Mouse (Mus musculus): ENCODE results near the gene Apba1.
A peak's percentile ranks its signal among the peaks of the same experiment; 100 is the strongest.

Gene Apba1

DNA sequence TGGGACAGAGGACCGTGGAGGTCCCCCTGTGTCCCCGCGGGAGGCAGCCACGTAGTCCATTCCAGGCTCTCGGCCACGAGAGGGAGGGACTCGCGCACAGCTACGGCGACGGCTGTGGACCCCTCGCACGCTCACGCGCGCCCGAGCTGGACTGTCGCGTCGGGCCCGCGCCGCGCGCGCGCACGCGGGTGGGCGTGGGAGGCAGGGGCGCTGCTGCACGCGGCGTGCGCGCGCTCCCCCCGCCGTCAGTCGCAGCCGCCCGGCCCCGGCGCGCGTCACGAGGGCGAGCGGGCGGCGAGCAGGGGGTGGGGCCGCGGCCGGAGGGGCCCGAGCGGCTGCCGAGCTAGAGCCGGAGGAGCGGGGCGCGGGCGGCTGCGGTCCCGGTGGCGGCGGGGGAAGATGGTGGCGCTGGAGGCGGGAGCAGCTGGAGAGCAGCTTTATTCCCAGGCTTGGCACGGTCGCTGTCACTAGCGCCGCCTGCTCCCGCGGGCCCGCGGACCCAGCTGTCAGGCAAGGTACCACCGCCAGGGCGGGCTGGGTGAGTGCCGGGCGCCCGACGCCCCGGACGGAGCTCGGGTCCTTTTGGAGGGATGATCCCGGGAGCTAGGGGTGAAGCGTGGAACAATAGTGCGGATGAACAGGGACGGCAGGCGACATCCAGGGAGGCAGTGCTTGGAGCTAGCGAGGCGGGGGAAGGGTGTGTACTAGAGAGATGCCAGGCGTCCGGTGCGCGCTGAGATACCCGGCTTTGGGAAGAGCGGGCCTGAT is at the start of gene Apba1:
Gene Apba1 (plus strand): TSS at position 334 of the 768 bp plus-strand sequence.
- DNase-seq (ENCODE audit: low spot score in 2 of 2) = peak; percentile 60 to 86

DNA sequence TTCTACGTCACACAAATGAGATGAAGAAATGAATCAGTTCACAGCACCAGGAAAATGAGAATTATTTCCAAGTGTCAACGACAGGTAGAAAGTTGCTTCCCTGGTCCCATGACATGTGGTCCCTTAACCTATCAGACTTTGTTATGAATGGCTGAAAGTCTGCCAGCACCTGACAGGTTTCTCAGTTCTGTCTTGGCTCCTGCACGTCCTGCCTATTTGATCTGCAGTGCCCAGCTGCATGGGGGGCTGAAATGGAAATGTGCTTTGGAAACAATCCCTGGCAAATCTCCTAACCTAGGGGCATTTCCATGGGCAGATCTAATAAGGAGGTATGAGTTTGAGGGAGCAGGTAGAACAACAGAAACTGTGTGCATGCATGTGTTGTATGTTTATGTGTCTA is 12.2 kb upstream of the Apba1 start:
- no peak for DNase-seq (ENCODE audit: low spot score in 2 of 2)

DNA sequence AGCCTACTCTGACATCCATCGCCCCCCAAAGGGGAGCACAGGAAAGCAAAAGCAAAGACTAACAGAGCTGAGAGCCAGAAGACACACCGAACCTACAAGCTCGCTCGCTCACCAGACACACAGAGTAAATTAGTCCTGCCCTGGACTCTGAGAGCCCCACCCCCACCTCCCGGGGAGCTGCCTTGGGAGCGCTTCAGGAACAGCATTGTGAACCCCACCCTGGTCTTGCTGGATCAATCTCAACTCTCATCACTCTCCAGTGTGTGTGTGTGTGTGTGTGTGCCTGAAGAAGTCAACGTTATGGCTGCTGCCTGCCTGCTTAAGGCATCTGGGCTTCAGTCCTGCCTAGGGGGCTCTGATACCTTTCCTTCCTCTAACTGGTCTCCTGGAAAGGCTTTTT is 1.7 kb upstream of the Apba1 start:
- no peak for DNase-seq (ENCODE audit: low spot score in 2 of 2)

DNA sequence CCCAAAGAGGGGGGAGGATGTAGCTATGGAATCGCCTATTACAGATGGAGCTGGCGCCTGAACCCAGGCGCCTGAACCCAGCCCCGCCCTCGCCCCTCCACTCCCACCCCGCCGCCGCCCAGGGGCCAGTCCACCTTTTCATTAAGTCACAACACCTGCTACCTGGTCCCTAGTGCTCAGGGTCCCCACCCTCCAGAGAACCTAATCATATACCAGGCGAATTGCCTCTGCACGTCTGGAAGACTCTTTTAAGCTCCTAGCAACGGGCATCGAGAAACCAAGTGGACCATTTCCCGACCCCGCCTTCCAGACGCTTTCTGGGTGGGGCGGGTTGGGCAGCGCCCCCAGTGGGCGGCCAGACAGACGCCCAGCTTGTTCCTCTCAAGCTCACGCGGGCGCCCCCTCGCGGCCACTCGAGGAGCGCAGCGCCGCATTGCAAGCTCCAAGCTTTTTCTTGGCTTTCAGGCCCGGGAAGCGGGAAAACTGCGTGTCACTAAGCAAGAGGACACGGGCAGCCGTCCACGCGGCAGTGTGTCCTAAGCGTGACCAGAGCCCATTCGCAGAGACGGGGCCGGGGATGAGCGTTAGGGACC is 630 bp upstream of the Apba1 start:
- peak; percentile 93 to 98 for DNase-seq (ENCODE audit: low spot score in 2 of 2)

DNA sequence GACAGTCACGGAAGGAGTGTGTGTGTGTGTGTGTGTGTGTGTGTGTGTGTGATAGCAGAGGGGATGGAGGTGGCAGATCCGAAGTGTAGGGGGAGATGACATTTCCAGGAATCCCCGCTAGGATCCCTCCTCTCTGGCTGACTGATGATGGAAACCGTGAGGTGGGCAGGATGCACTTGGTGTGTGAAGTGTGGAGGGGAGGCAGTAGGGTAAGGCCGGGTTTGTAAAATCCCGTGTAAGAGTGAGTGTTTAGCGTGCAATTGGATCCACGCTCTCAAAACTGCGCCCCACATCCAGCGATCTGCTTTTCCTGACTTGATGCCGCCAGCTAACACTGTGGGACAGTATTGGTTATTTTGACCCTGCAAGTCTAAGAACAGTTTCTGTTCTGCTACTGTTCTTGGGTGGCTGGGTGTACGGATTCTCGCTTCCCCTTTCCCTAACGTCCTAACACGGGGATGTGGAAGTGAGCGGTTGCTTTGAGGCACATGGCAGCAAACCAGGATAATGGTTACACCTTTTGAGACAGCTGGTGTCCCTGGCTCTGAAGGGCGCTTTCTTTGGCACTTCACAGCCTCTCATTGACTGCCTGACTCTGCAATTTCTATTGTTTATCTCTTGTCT is 747 bp downstream of the Apba1 start:
- no peak for DNase-seq (ENCODE audit: low spot score in 2 of 2)

DNA sequence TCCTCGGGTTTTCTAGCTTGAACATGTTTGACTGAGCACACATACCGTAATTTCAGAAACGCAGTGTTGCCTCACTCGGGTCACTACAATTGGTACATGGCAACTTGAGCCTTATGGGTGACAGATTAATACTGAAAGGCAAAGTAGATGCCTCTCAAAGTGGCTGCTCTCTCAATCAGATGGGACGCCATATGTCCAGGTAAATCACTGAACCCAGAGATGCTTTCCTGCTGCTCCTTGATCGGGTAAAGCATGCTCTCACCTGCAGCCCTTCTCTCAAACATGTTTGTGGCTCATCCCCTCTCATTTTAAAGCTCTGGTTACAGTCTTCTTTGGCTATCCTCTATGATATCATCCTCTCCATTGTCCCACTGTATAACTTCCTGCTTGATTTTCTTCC is 4.7 kb downstream of the Apba1 start:
- DNase-seq (ENCODE audit: low spot score in 2 of 2) = no peak

DNA sequence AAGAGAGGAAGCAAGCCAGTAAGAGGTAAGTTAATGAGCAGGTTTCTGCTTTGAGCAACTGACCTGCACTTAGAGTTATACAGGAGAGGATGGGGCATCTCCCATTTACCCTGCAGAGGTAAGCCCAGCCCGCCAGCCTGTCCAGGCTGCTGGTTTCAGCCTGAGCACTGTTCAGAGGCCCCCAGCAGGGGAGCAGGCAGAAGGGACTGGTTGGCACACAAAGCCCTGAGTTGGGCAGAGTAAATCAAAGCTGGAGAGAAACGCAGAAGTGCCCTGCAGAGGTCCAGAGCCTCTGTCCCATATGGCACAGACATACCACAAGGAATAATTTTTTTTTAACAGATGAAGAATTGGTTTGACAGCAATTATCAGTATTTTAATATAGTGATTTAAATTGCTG is 5.4 kb downstream of the Apba1 start:
- peak in 1 of 2 experiments; percentile 57 for DNase-seq (ENCODE audit: low spot score in 2 of 2)

DNA sequence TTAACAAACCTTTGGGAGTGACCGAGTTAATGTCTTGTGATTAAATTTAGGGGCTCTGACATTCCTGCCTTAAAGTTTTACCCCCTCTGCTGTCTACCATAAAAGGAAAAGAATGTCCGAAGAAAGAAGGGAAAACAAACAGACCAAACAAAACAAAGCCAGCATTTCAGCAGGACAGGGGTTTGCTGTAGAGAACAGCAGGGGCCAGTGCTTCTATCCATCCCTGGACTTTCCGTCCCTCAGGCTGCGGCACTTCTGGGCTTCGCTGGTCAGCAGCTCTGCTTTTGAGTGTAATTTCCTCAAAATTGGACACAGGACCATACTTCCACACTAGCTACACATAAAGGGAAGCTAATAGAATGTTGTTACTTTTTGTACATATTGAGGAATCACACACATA is 10.2 kb downstream of the Apba1 start:
- DNase-seq (ENCODE audit: low spot score in 2 of 2) = no peak

DNA sequence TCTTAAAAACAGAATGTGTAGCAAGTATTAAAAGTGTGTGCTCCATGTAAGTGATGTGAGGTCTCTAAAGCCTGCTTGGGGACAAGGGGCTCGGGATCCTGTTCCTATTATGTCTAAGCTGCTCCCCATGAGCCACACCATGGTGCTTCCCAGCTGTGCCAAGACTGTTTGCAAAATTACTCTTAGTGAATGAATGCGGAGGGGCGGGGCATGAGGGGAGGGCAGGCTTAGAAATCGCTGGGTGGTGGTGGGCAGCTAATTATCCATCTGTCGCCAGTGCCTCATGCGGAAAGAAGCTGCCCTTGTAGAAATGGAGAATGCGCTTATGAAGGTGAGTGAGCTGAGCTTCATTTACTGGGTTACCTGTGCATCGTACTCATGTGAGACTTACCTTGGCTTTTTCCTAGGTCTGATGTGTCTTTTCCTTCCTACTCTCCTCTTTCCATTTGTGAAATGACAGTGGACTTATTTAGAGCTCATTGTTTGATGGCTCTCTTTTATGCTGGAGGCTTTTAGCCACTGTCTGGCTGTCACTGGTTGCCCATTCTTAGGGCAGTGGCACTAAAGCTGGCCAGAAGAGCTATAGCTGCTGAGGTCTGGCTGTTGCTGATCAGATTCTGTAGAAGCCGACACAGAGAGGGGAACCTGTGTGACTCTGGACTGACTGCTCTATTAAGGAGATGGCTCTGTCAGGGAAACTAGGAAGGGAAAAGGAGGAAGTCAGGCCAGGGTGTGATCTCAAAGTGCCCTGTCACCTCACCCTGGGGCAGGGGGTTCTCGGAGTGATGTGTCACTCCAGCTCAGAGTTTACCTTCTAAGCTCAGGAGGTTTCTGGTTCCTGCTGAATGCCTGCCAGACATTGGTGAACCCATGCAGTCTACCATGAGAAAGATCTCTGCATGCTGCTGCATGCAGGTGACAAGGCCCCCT is 12.1 kb downstream of the Apba1 start:
- DNase-seq (ENCODE audit: low spot score in 2 of 2) = peak in 1 of 2 experiments; percentile 31

DNA sequence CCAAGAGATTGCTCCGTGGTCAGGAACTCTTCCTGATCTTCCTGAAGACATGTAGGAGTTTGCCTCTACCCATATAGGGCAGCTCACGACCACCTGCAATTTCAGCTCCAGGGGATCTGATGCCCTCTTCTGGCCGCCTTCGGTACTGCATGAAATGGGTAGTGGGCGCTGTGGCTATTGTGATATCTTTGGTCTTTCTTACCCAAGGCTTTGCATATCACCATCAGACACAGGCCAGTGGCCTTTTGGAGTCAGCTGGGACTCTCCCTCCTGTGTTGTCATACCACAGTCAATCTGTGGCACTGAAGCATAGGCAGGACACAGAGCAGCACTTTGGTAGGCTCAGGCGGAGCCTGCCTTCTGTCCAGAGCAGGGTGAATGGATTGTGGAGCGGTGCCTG is 13.3 kb downstream of the Apba1 start:
- DNase-seq (ENCODE audit: low spot score in 2 of 2) = no peak

DNA sequence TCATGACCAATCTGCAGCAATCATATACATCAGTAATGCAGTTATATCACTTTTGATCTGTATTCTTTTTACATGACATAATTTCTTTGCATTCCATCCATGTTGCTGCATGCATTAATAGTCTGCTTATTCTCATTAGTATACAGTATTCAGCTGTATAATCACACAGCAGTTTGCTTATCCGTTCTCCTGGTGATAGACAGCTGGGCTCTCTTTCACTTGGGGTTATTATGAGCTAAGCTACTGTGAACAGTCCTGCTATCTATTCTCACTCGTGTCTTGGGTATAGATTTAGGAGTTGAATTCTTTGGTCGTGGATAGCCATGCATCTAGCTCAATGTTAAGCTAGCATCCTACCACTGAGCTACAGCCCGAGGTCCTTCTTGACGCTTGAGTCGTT is 16.7 kb downstream of the Apba1 start:
- no peak for DNase-seq (ENCODE audit: low spot score in 2 of 2)

DNA sequence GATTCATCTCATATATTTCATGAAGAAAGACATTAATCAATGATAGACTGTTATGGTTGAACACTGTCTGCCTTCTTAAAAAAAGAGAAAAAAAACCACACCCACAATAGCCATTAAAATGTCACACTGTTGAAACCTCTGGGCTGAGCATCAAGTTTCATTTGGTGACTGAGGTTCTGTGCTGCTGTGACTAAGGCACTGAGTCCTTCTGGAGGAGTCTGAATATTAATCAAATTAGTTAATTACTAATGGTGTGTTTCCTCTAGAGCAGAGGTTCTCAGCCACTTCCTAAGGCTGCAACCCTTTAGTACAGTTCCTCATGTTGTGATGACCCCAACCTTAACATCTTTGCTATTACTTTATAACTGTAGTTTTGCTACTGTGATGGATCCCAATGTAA is 20.4 kb downstream of the Apba1 start:
- no peak for DNase-seq (ENCODE audit: low spot score in 2 of 2)

DNA sequence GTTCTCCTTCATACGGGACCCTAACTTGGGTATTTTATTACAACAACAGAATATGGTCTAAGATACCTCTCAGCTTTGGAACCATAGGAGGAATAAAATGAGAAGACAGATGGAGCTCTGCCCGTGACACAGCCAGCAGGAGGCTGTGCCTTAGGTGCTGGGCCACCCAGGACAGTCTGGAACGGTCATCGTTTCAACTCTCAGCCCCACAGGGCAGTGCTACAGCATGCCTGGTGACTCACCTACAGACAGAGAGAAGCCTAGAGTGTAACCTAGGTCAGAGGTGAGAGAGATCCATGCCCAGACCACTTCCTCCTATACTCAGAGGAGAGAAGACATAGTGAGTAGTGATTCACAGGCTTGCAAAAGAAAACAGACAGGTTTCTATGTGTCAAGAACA is 21.4 kb downstream of the Apba1 start:
- DNase-seq (ENCODE audit: low spot score in 2 of 2) = no peak

DNA sequence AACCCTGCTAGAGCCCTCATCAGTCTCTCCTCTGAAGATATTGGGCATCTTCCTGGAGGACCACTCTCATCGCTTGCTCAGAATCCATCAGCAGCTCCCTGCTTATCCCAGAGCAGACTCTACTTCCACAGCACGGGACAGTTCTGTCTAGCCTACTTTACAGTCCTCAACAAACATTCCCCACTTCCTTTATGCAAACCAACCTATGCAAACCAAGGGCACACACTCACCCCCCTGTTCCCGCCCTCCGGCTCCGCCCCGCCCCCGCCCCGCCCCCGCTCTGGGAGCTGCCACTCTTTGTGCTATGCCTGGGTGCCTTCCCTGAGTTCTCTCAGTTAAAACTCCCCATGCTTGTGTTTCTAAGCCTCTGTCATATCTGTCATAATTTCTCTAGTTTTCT is 23.3 kb downstream of the Apba1 start:
- DNase-seq (ENCODE audit: low spot score in 2 of 2) = no peak

DNA sequence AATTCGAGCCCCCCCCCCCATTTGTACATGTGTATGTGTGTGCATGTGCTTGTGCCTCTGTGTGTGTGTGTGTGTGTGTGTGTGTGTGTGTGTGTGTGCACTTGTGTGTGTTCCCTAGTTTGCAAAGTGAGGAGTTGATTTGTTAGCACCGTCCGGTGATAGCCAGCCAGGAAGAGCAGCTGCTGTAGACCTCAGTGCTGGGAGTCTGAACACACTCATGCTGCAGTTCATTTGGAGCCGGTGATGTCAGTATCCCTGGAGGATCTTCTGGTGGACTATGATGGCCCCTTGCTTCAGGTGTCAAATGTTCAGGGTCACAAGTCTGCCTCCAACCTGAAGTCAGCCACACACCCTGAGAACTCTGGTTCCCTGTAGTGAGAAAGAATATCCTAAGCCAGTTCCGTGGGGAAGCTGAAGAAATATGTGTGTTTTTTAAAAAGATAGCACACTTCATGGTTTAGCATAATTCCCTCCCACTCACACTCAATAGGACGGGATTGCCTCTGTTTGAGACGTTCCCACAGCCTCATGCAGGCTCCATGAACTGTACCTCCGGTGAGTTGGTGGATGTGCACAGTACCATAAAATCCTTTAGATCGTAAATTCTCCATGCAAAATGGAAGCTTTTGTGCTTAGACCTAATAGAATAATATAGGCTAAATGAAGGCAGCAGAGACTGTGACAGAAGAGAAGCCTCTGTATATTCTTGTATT is 29.9 kb downstream of the Apba1 start:
- DNase-seq (ENCODE audit: low spot score in 2 of 2) = no peak

DNA sequence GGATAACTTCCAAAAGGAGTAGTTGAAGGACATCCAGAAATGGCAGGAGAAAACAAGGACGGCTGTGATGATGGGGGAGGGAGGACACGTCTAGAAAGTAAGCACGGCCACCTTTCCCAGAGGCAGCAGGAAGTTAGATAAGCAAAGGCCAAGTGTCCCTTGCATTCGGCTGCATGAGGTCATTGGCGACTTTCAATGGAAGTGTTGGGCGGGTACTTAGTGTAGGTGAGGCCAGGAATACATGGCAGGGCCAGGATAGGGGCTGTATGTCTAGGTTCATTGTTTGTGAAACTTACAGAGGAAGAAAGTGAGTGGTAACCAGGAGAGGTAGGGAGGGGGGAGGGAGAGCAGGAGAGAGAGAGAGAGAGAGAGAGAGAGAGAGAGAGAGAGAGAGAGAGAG is 33.0 kb downstream of the Apba1 start:
- DNase-seq (ENCODE audit: low spot score in 2 of 2) = no peak

DNA sequence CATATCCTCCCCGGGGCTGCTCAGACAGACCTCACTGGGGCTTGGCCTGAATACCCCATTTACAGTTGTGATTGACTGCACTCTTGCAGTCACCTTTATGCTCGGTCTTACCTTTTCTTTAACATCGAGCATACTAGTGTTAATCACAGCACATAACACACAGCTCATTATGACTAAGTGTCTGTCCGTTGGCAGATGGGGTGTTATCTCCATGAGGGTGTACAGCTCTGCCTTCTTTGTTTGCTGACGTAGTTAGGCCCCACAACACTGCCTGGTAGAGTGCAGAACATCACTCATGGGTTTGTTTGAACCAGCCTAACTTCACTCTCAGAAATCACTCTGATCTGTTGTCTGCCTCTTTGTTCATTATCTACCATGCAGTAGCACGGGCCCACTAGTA is 33.9 kb downstream of the Apba1 start:
- no peak for DNase-seq (ENCODE audit: low spot score in 2 of 2)

DNA sequence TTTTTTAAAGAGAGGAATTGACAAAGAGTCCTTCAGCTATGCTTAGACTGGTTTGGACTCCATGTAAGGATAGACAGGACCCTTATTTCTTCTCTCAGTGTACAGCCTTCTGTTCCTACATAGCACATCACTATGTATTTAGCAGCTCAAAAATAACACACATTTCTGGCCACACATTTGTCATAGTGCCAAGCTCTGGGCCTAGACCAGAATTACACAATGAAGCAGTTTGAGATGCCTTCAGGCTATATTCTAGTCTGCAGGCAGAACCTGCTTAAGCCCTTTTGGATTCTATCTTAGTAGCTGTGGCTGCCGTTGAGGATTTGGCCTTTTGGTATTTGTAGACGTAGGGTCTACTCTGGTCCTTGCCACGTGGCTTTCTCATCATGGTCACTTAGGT is 35.8 kb downstream of the Apba1 start:
- DNase-seq (ENCODE audit: low spot score in 2 of 2) = no peak

DNA sequence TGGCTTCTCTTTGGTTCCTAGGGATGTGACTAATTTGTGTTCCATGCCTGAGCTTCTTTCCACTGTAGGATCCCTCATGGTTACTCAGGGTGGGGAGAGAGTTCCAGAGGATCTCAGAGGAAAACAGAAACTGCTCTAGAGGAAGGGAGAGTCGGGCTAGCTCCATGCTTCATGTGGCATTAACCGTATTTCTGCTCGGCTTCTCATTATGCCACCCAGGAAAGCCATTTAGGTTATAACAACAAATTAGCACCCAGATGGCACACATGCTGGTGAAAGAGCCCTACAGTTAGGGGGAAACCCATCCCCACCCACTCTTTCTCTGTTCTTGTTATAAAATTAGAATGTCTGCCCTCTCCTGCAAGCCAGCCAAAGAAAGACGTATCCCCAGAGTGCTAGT is 36.5 kb downstream of the Apba1 start:
- DNase-seq (ENCODE audit: low spot score in 2 of 2) = no peak

DNA sequence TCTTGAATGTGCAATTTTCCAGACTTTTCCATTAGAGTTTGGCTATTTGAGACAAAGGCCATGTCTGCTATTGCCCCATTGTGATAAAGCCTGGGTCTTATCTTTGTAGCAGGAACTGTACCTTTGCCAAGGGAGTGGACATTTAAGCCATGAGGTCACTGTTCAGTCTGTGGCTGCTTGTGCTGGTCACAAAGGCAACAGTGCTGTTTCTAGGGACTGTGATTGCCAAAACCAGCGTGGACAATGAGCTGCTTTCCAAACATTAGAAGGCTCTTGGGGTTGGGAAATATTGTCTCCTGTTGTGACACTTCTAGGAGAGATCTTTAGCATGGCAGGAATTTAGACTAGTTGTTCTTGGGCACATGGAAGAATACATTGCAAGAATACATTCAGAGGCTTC is 42.5 kb downstream of the Apba1 start:
- no peak for DNase-seq (ENCODE audit: low spot score in 2 of 2)

DNA sequence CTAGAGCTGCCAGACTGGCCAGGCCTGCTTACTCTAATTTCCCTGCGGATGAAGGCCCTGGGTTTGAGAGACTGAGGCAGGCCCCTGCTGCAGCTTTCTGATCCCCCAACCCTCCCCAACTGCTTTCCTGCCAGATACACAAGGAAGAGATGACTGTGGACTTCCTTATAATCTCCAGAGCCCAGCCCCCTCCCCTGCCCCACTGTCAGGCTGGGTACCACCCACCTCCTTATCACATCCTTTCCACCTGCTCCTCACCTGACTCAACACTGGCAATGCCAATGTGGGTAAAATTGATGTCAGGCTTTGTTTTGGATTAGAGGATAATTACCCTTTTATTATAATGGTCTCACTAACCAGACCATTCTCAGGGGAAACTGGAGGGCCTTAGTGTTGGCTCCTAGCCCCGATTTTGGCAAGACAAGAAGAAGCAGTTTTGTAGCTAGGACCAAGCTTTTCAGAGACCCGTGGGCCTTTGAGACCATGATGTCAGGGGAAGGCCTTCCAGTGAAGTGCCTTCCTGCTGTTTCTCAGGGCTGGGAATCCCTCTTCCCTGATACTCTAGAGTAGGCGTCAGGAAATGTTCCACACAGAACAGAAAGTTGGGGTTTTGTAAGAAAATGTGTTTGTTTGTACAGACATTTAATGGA is 44.7 kb downstream of the Apba1 start:
- DNase-seq (ENCODE audit: low spot score in 2 of 2) = no peak
